Mouse (Mus musculus) lung, postnatal 36 days (tissue): ENCODE results near the gene Gm20479.

Source experiments
- DNase-seq: peaks from one replicate; pipeline ENCODE4 v3.0.0; 2022; ENCODE audit warnings: mixed read lengths

Gm20479 gene

DNA sequence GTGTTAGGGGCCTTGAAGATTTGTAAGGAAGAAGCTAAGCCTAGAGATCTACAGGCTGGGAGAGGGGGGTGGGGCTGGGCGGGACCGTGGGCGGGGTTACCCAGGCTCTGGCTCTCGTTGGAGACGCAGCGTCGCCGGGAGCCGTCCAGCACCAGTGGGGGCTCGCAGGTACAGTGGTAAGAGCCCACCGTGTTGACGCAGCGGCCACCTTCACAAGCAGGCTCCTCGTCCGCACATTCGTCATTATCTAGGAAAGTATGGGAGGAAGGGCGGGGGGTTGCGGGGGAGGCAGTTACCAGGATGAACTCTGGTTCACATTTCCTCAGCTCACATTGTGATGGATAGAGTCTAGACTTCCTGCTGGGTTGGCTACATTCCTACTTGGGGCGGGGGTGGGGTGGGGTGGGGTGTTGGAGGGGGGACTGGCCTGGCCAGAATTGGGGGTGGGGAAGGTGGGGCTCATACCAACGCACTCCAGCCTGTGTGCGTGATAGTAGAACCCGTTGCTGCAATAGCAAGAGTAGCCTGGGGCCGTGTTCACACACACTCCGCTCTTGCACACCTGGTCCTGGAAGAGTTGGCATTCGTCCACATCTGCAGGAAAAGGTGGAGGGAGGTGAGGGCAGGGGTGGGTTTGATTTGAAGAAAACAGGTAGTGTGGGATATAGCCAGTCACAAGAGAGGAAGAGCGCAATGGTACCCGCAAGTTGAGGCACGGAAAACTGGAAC lies 48.2 kb downstream of the Gm20479 start:
- no peak for DNase-seq

GRCm38 (mm10) chr7:27307551-27307950 lies 49.7 kb downstream of the Gm20479 start:
- no peak for DNase-seq

DNA sequence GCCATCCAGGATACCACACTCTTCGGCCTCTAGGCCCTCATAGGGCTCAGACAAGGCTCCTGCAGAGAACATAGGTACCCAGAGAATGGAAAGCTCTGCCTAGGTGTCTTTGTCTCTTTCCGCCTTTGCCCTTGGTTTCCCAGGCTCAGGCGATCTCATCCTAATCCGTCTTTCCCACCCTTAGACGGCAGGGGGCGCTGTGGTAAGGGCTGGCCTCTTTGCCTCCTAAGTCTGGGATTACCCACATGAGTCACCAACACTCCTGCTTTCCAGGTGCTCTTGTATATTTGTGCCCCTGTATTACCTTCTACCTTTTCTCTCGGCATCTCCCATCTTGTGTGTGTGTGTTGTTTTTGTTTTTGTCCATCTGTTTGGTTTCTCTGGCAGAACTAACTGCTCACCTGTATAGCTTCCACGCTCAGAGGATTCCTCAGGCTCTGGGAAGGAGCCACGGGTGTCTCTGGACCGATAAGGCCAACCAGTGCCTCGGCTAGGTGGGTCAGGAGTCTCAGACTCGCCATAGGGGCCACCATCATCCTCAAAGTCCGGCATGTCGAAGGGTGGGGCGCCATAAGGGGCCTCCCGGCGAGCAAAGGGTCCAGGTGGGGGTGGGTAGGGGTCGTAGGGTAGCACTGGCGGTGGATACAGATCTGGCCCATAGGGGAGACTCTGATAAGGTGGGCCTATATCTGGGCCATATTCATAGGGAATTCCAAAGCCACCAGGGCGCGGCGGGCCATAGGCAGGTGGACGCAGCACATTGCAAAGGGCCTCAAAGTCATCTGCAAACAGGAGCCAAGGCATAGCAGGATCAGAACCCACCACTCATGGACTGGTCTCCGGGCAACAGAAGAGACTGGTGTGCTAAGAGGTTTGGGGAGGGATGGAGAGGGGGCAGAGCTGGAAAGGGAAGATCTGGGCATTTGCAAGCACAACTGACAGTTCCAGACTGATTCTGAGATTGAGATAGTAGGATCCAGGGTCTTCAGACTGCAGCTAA lies 50.8 kb downstream of the Gm20479 start:
- DNase-seq: peak; percentile 48

GRCm38 (mm10) chr7:27305091-27305730 lies 52.0 kb downstream of the Gm20479 start:
- DNase-seq: no peak
